Mouse (Mus musculus): ENCODE data around the gene Dhdh.
"Not testable (repeated sequence)": the region's sequence is repeated elsewhere in the genome, so short reads cannot be mapped to it uniquely, and the experiment has no call there.

The Dhdh gene

GRCm38 (mm10) chr7:45492951-45493350 lies 4.3 kb upstream of the Dhdh start:
- H3K36me3 ChIP-seq (ENCODE audit: insufficient read depth, low read length) = peaks cover 60% of the 10 kb centered on the region
- no peak overlapping the region for H3K4me3 ChIP-seq (replicated peaks; ENCODE audit: low read length)
- H3K9me3 ChIP-seq (ENCODE audit: low read length) = no peaks in the 10 kb centered on the region
- H3K27me3 ChIP-seq (ENCODE audit: insufficient read depth, low read length) = no peaks in the 10 kb centered on the region
- TF ChIP-seq CTCF (conservative IDR thresholded peaks at IDR 0.05; ENCODE audit: low read length) = no peak
- no peak for TF ChIP-seq POU5F1 (IDR thresholded peaks at IDR 0.05; ENCODE audit: borderline replicate concordance, low read length)
- TF ChIP-seq NANOG (IDR thresholded peaks at IDR 0.05; ENCODE audit: borderline replicate concordance, low read length) = no peak
- H3K4me1 ChIP-seq (replicated peaks; ENCODE audit: low read depth, low read length) = peaks cover 75% of the 10 kb centered on the region

GRCm38 (mm10) chr7:45492225-45492844 lies 3.7 kb upstream of the Dhdh start:
- no peak for TF ChIP-seq CTCF (conservative IDR thresholded peaks at IDR 0.05; ENCODE audit: low read length)
- no peak for TF ChIP-seq POU5F1 (IDR thresholded peaks at IDR 0.05; ENCODE audit: borderline replicate concordance, low read length)
- Histone ChIP-seq H3K9me3 (ENCODE audit: low read length) (no peaks in the 10 kb centered on the region), H3K27me3 (ENCODE audit: insufficient read depth, low read length) (no peaks in the 10 kb centered on the region), H3K36me3 (ENCODE audit: insufficient read depth, low read length) (peaks cover 57% of the 10 kb centered on the region), H3K4me3 (replicated peaks; ENCODE audit: low read length) (no peak overlapping the region), H3K4me1 (replicated peaks; ENCODE audit: low read depth, low read length) (peaks cover 81% of the 10 kb centered on the region)

GRCm38 (mm10) chr7:45491264-45491663 lies 2.7 kb upstream of the Dhdh start:
- no peak for TF ChIP-seq CTCF (conservative IDR thresholded peaks at IDR 0.05; ENCODE audit: low read length)
- Histone ChIP-seq H3K36me3 (ENCODE audit: insufficient read depth, low read length) (peaks cover 58% of the 10 kb centered on the region), H3K4me1 (replicated peaks; ENCODE audit: low read depth, low read length) (peaks cover 89% of the 10 kb centered on the region), H3K9me3 (ENCODE audit: low read length) (no peaks in the 10 kb centered on the region), H3K27me3 (ENCODE audit: insufficient read depth, low read length) (no peaks in the 10 kb centered on the region), H3K4me3 (replicated peaks; ENCODE audit: low read length) (no peak overlapping the region)

GRCm38 (mm10) chr7:45490822-45491221 lies 2.2 kb upstream of the Dhdh start:
- no peak overlapping the region for H3K4me3 ChIP-seq (replicated peaks; ENCODE audit: low read length)
- no peaks in the 10 kb centered on the region for H3K9me3 ChIP-seq (ENCODE audit: low read length)
- TF ChIP-seq CTCF (conservative IDR thresholded peaks at IDR 0.05; ENCODE audit: low read length) (no peak), NANOG (IDR thresholded peaks at IDR 0.05; ENCODE audit: borderline replicate concordance, low read length) (no peak), POU5F1 (IDR thresholded peaks at IDR 0.05; ENCODE audit: borderline replicate concordance, low read length) (no peak)
- H3K4me1 ChIP-seq (replicated peaks; ENCODE audit: low read depth, low read length) = peaks cover 87% of the 10 kb centered on the region
- peaks cover 58% of the 10 kb centered on the region for H3K36me3 ChIP-seq (ENCODE audit: insufficient read depth, low read length)
- H3K27me3 ChIP-seq (ENCODE audit: insufficient read depth, low read length) = no peaks in the 10 kb centered on the region

GRCm38 (mm10) chr7:45489578-45489977 lies 973 bp upstream of the Dhdh start:
- no peak for TF ChIP-seq NANOG (IDR thresholded peaks at IDR 0.05; ENCODE audit: borderline replicate concordance, low read length)
- TF ChIP-seq POU5F1 (IDR thresholded peaks at IDR 0.05; ENCODE audit: borderline replicate concordance, low read length) = no peak
- TF ChIP-seq CTCF (conservative IDR thresholded peaks at IDR 0.05; ENCODE audit: low read length) = no peak
- H3K4me1 ChIP-seq (replicated peaks; ENCODE audit: low read depth, low read length) = peaks cover 75% of the 10 kb centered on the region

GRCm38 (mm10) chr7:45487861-45488292 lies 728 bp downstream of the Dhdh start:
- Histone ChIP-seq H3K4me3 (replicated peaks; ENCODE audit: low read length) (peak overlapping the region; percentile 87), H3K4me1 (replicated peaks; ENCODE audit: low read depth, low read length) (peaks cover 59% of the 10 kb centered on the region), H3K9me3 (ENCODE audit: low read length) (no peaks in the 10 kb centered on the region), H3K27me3 (ENCODE audit: insufficient read depth, low read length) (no peaks in the 10 kb centered on the region), H3K36me3 (ENCODE audit: insufficient read depth, low read length) (peaks cover 47% of the 10 kb centered on the region)
- TF ChIP-seq NANOG (IDR thresholded peaks at IDR 0.05; ENCODE audit: borderline replicate concordance, low read length) = no peak
- no peak for TF ChIP-seq CTCF (conservative IDR thresholded peaks at IDR 0.05; ENCODE audit: low read length)
- no peak for TF ChIP-seq POU5F1 (IDR thresholded peaks at IDR 0.05; ENCODE audit: borderline replicate concordance, low read length)

More at GRCm38 (mm10) chr7:45489578-45489977, 973 bp upstream of the Dhdh start:
- Histone ChIP-seq H3K36me3 (ENCODE audit: insufficient read depth, low read length) (peaks cover 56% of the 10 kb centered on the region), H3K9me3 (ENCODE audit: low read length) (no peaks in the 10 kb centered on the region), H3K27me3 (ENCODE audit: insufficient read depth, low read length) (no peaks in the 10 kb centered on the region), H3K4me3 (replicated peaks; ENCODE audit: low read length) (no peak overlapping the region)

GRCm38 (mm10) chr7:45486761-45487415 lies 1.7 kb downstream of the Dhdh start, which contains the start of gene Gm45808:
Gene Gm45808, minus strand, starts transcription at chr7:45486811.
- no peaks in the 10 kb centered on the region for H3K9me3 ChIP-seq (ENCODE audit: low read length)
- H3K4me3 ChIP-seq (replicated peaks; ENCODE audit: low read length) = peak within 1 kb of the TSS; percentile 87
- TF ChIP-seq POU5F1 (IDR thresholded peaks at IDR 0.05; ENCODE audit: borderline replicate concordance, low read length) (no peak), CTCF (conservative IDR thresholded peaks at IDR 0.05; ENCODE audit: low read length) (no peak)
- no peaks in the 10 kb centered on the region for H3K27me3 ChIP-seq (ENCODE audit: insufficient read depth, low read length)
- H3K36me3 ChIP-seq (ENCODE audit: insufficient read depth, low read length) = peaks cover 43% of the 10 kb centered on the region
- peaks cover 58% of the 10 kb centered on the region for H3K4me1 ChIP-seq (replicated peaks; ENCODE audit: low read depth, low read length)

GRCm38 (mm10) chr7:45486158-45486557 lies 2.4 kb downstream of the Dhdh start:
- Histone ChIP-seq H3K36me3 (ENCODE audit: insufficient read depth, low read length) (peaks cover 42% of the 10 kb centered on the region), H3K9me3 (ENCODE audit: low read length) (no peaks in the 10 kb centered on the region), H3K27me3 (ENCODE audit: insufficient read depth, low read length) (no peaks in the 10 kb centered on the region), H3K4me1 (replicated peaks; ENCODE audit: low read depth, low read length) (peaks cover 55% of the 10 kb centered on the region), H3K4me3 (replicated peaks; ENCODE audit: low read length) (no peak overlapping the region)
- no peak for TF ChIP-seq CTCF (conservative IDR thresholded peaks at IDR 0.05; ENCODE audit: low read length)
- TF ChIP-seq POU5F1 (IDR thresholded peaks at IDR 0.05; ENCODE audit: borderline replicate concordance, low read length) = no peak
- no peak for TF ChIP-seq NANOG (IDR thresholded peaks at IDR 0.05; ENCODE audit: borderline replicate concordance, low read length)

GRCm38 (mm10) chr7:45484985-45485384 lies 3.6 kb downstream of the Dhdh start:
- Histone ChIP-seq H3K36me3 (ENCODE audit: insufficient read depth, low read length) (peaks cover 46% of the 10 kb centered on the region), H3K4me1 (replicated peaks; ENCODE audit: low read depth, low read length) (peaks cover 51% of the 10 kb centered on the region)
- H3K4me3 ChIP-seq (replicated peaks; ENCODE audit: low read length); H3K9me3 ChIP-seq (ENCODE audit: low read length); H3K27me3 ChIP-seq (ENCODE audit: insufficient read depth, low read length): not testable (repeated sequence)

All from E14TG2a.4 (cell line).